Mouse (Mus musculus) monocyte, adult 2 months (primary cell): ENCODE measurements around the gene Atp1a1.

Experiments
- DNase-seq, 2 experiments: peaks; one replicate each; pipeline ENCODE4 v3.0.0; 2022; ENCODE audit warnings: low spot score in 2 of 2, low read depth in 1 of 2

Atp1a1 gene

GRCm38 (mm10) chr3:101611813-101612491 lies 7.5 kb upstream of the Atp1a1 start:
- no peak for DNase-seq

GRCm38 (mm10) chr3:101611012-101611812 lies 6.7 kb upstream of the Atp1a1 start:
- no peak for DNase-seq

- DNase-seq, result no peak
These were observed 4.8 kb upstream of the Atp1a1 start for GRCm38 (mm10) chr3:101609302-101609701.

GRCm38 (mm10) chr3:101606861-101607455 lies 2.5 kb upstream of the Atp1a1 start:
- no peak for DNase-seq

- no peak for DNase-seq
These were observed 1.2 kb upstream of the Atp1a1 start for GRCm38 (mm10) chr3:101605721-101606120.

GRCm38 (mm10) chr3:101605291-101605690 lies 807 bp upstream of the Atp1a1 start:
- no peak for DNase-seq

GRCm38 (mm10) chr3:101603661-101604549 lies 579 bp downstream of the Atp1a1 start:
- peak; percentile 24 to 71 for DNase-seq

GRCm38 (mm10) chr3:101603194-101603593 lies 1.3 kb downstream of the Atp1a1 start:
- no peak for DNase-seq

- no peak for DNase-seq
These were observed 1.9 kb downstream of the Atp1a1 start for GRCm38 (mm10) chr3:101602511-101603055.

- DNase-seq, result no peak
These were observed 2.8 kb downstream of the Atp1a1 start for GRCm38 (mm10) chr3:101601687-101602086.

- DNase-seq, result no peak
These were observed 3.4 kb downstream of the Atp1a1 start for GRCm38 (mm10) chr3:101601003-101601525.

- DNase-seq, result peak; percentile 16 to 38
These were observed 4.4 kb downstream of the Atp1a1 start for GRCm38 (mm10) chr3:101599920-101600741.

- DNase-seq, result no peak
These were observed 5.1 kb downstream of the Atp1a1 start for GRCm38 (mm10) chr3:101599191-101599919.

GRCm38 (mm10) chr3:101598231-101598905 lies 6.1 kb downstream of the Atp1a1 start:
- no peak for DNase-seq

GRCm38 (mm10) chr3:101597317-101598096 lies 7.0 kb downstream of the Atp1a1 start:
- DNase-seq, result peak; percentile 12 to 46

GRCm38 (mm10) chr3:101596686-101597085 lies 7.8 kb downstream of the Atp1a1 start:
- no peak for DNase-seq

- no peak for DNase-seq
These were observed 8.4 kb downstream of the Atp1a1 start for GRCm38 (mm10) chr3:101595866-101596630.
